Mouse (Mus musculus) G1E-ER4 (cell line): ENCODE results near the gene Serpinc1. TPM values are rescaled to one million over a fixed set of nuclear protein-coding genes. Genes with fewer than 3 reads are reported as not detected.

ENCODE experiments used
- GATA1 ChIP-seq: IDR thresholded peaks from one replicate; pipeline ENCODE4 v1.8.0; 2012; ENCODE audit warnings: low read length, inconsistent platforms
- polyA plus RNA-seq: library from polyadenylated mRNA; stranded (reverse); fragments of >175 nt; gene quantifications from 2 replicates; pipeline ENCODE4 v1.2.3, GENCODE M21; 2012

Serpinc1 gene
- polyA plus RNA-seq, 1 experiment, result not detected

DNA sequence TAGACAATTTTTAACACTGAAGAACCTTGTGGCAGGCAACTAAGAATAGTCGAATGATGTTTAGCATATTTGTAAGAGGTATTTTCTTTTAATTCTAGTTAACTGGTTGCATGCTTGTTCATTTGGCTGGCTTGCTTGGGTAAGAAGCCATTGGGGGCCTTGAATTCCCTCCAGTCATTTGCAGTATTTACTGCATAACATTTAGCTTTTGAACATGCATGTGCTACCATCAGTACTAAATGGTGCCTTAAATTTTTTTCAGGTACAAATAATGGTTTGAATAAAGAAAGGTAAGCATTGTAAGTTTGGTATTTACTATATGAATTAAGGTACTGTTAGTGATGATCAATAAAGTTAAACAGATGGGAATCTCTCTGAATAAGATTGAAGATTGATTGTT lies 58.6 kb downstream of the Serpinc1 start:
- TF ChIP-seq GATA1, result no peak

DNA sequence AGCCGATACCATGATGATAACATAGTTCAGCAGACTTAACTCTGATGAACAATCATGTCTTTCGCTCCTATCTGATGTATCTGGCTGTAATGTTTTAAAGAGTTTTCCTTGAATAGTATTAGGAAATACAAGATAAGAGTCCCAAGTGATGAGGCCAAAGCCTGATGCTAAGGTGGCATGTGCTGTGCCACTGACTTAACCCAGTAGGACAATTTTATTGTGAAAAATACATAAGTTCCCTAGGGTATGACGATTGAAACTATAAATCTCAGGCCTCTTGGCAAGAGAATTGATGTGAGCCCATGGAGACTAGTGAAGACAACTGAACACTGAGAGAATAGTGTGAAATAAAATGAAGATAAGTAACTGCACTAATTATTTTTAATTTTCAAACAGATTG lies 59.2 kb downstream of the Serpinc1 start:
- TF ChIP-seq GATA1, result no peak

DNA sequence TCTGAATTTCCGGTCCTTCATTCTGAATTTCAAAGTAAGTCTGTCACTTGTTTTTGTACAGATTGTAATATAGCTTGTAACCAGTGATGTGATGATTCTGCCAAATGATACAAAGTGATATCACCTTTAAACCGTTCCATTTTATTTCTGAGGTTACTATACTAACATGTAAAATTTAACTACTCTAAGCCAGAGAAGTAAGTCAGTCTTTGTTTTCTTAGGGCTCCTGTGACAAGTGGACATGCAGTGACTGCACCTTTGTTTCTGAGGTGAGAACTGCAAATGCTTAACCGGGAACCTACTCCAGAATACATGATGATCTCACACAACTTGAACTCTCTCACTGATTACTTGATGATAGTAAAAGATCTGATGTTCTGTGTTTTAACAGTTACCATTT lies 59.6 kb downstream of the Serpinc1 start:
- TF ChIP-seq GATA1, result no peak

DNA sequence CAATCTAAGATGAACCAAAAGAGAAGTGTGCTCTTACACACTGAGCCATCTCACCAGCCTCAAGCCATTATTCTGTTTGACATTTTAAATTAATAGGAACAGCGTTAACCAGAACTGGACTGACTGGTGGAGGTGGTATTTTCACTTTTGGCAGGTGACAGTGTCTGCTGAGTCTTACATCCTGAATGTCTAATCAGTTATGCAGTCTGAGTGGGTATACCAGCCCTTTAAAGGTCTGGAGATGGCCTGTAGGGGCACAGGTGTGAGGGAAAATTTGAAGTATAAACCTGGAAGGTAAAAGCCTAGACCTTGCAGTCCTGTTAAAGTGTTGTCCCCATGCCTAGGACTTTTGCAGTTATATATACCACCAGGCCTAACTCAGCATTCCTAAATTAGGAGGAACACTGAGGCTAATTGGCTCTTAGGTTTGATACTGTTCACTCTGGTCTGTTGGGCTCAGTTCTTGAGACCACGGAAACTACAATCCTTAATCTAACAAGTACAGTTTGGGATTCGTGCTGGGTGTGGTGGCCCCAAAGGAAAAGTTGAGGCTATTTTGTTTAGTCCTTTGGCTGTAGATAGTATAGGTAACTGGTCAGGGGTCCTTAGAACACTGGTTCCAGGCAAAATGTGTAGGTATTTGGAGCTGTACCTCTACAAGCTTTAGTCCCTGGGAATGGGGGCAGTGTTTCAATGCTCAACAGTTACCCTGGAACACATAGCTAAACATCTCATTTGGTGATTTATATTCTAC lies 60.8 kb downstream of the Serpinc1 start:
- TF ChIP-seq GATA1, result no peak

DNA sequence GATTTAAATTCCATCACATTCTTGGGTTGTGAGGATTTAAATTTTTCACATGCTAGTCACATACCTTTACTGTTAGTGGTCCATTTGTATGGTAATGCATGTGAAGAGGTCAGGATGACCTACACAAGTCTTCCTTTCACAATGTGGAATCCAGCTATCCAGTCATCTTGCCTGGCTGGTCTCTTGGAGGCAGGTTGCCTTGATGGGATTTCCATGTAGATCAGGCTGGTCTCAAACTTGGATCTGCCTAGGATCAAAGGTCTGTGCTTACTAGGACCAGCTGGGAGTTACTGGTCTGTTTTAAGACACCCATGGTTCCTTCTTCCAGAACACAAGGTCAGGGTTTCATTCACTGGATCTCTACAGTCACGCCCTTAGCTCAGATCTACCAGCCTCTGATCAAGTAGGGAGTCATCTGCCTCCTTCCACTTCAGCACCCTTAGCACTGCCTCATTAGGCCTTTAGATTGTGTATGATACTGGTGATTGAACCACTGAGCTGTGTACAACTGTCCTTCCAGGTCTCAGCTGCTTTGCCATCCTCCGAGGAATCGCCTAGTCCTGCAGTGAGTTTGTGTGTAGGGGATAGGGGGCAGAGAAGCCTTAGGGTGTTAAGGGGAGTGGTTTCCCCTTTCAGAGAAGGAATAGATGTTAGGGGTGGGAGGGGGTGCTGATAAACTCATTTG lies 61.5 kb downstream of the Serpinc1 start:
- TF ChIP-seq GATA1, result no peak

DNA sequence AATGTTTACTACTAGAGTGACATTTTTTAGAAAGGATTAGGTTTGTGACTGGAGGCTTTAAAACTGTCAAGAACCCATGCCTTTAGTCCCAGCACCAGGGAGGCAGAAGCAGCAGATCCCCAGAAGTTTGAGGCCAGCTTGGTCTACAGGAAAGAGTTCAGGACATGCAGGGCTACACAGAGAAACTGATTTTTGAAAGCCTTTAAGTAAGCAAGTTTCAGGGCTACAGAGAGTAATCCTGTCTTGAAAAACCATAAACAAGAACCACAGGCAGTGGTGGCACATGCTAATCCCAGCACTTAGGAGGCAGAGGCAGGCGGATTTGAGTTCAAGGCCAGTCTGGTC lies 62.0 kb downstream of the Serpinc1 start:
- TF ChIP-seq GATA1, result no peak

DNA sequence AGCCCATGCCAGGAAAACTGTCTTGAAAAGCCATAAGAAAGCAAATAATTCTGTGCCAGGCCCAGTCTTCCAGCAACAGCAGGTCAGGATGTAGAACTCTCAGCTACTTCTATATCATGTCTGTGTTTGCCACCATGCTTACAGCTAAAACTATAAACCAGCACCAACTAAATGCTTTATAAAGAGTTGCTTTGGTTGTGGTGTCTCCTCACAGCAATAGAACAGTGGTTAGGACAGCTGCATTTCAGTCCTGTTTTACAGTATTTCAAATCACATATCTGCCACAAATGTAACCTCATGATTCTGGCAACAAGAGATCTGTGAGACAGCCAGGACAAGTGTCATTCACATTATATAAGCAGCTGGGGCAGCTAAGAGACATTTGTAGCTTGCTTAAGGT lies 62.5 kb downstream of the Serpinc1 start:
- TF ChIP-seq GATA1, result no peak

DNA sequence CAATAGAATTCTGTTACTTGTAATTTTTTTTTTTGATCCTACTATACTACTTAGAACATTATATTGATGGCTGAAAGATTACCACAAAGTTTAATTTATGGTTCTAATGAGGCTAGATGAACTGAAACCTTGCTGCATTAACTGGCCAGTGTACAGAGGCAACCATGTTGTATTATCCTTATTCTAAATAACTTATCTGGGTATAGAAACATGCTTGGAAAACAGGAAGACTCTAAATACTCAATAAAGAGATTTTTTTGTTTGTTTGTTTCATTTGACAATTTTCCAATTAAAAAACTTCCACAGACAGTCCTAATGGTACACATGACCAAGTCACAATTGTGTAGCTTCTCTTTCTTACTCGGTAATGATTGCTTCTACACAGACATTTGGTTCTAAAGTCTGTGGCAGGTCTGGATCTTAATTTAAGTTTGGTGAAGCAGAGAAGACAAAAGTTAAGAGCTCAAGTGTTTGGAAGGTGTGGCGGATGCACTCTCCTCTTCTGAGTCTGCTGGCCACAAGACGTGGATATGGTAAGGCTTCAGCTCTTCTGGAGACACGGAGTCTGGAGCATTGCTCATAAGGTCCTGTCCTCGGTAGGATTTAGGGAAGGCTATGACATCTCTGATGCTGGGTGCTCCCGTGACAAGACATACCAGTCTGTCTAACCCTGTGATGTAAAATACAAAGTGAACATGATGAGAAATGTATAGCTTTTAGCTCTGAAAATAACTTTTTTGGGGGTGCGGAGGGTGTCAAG lies 63.1 kb downstream of the Serpinc1 start:
- no peak for TF ChIP-seq GATA1

DNA sequence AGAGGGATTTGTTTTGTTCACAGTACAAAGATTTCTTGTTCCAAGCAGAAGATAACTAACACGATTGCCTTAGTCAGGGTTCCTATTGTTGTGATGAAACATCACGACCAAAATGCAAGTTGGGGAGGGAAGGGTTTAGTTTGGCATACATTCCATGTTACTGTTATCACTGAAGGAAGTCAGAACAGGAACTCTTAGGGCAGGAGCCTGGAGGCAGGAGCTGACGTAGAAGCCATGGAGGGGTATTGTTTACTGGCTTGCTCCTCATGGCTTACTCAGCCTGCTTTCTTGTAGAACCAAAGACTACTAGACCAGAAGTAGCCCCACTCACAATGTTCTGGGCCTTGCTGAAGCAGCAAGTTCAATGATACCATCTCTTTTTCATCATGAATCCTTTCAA lies 68.6 kb downstream of the Serpinc1 start:
- no peak for TF ChIP-seq GATA1

Other genes with a start within 250 kb of the Serpinc1 start
- gene Rabgap1l, start 185.4 kb upstream of the Serpinc1 start, polyA plus RNA-seq, result 17.1 and 17.9 TPM in 2 replicates
- 1.1 and 1.2 TPM in 2 replicates for gene Rc3h1, start 72.2 kb upstream of the Serpinc1 start, polyA plus RNA-seq
- gene Zbtb37, start 56.3 kb downstream of the Serpinc1 start, polyA plus RNA-seq, result 0.15 and 0.17 TPM in 2 replicates
- 4.0 and 5.3 TPM in 2 replicates for gene Dars2, start 92.1 kb downstream of the Serpinc1 start, polyA plus RNA-seq
- gene Cenpl, start 92.1 kb downstream of the Serpinc1 start, polyA plus RNA-seq, result 7.6 and 9.6 TPM in 2 replicates
- gene Klhl20, start 152.9 kb downstream of the Serpinc1 start, polyA plus RNA-seq, result 1.3 and 2.0 TPM in 2 replicates
- gene Ankrd45, start 164.1 kb downstream of the Serpinc1 start, polyA plus RNA-seq, result not detected in 2 replicates
- not detected in 2 replicates for gene Tex50, start 180.7 kb downstream of the Serpinc1 start, polyA plus RNA-seq